ENCODE assay signal across 8 mouse cellular contexts in genomic region chr1:190170819-190171216, GRCm38 (mm10). TPM values are rescaled to one million over a fixed set of nuclear protein-coding genes. Genes with fewer than 3 reads are reported as not detected.
DNase-seq lines count a peak whose midpoint lies in the region; ATAC-seq and TF ChIP-seq lines count a peak whose summit lies in the region.

No protein-coding gene starts in this region.

- H3K36me3 ChIP-seq in kidney, embryonic 15.5 days, result no peaks in the 10 kb centered on the region
- H3K36me3 ChIP-seq in embryonic facial prominence, embryonic 14.5 days (ENCODE audit: control insufficient read depth, insufficient read depth, low read length), result no peaks in the 10 kb centered on the region
- no peaks in the 10 kb centered on the region for H3K36me3 ChIP-seq in intestine, embryonic 14.5 days (ENCODE audit: control insufficient read depth, insufficient read depth, low read length)
- H3K36me3 ChIP-seq in myocyte (ENCODE audit: control insufficient read depth, insufficient read depth), result no peaks in the 10 kb centered on the region

- H3K9me3 ChIP-seq in kidney, embryonic 15.5 days (replicated peaks), result no peaks in the 10 kb centered on the region
- H3K9me3 ChIP-seq in embryonic facial prominence, embryonic 14.5 days (ENCODE audit: control insufficient read depth, low read length), result no peaks in the 10 kb centered on the region
- no peaks in the 10 kb centered on the region for H3K9me3 ChIP-seq in intestine, embryonic 14.5 days (ENCODE audit: control insufficient read depth, low read length)

- peaks cover 61% of the 10 kb centered on the region for H3K4me1 ChIP-seq in kidney, embryonic 15.5 days
- peaks cover 20% of the 10 kb centered on the region for H3K4me1 ChIP-seq in embryonic facial prominence, embryonic 14.5 days (ENCODE audit: control insufficient read depth, insufficient read depth, low read length)
- peaks cover 25% of the 10 kb centered on the region for H3K4me1 ChIP-seq in intestine, embryonic 14.5 days (replicated peaks; ENCODE audit: control insufficient read depth, insufficient read depth, low read length)

- ATAC-seq in kidney, embryonic 15.5 days (replicated peaks; ENCODE audit: low FRiP score), result peak; percentile 27; the same call in 1 of the 2 replicates
- ATAC-seq in embryonic facial prominence, embryonic 14.5 days (ENCODE audit: low read depth), result peak; percentile 42
- peak; percentile 36; the same call in 1 of the 2 replicates for ATAC-seq in intestine, embryonic 14.5 days (replicated peaks; ENCODE audit: low FRiP score, low TSS enrichment, low read depth)

- no peak for DNase-seq in kidney, adult 8-10 months
- DNase-seq in embryonic facial prominence, embryonic 14.5 days (ENCODE audit: low spot score), result peak; percentile 16
- no peak for DNase-seq in intestine, embryonic 14.5 days (ENCODE audit: low spot score)
- no peak for DNase-seq in Muller cell, postnatal 12 days (ENCODE audit: inconsistent ontology term)
- no peak for DNase-seq in frontal cortex, postnatal 10 days (ENCODE audit: low spot score in 2 of 2)
- DNase-seq in adrenal gland, adult 18-20 months (ENCODE audit: low spot score in 2 of 2), result no peak

- no peak overlapping the region for H3K27ac ChIP-seq in kidney, embryonic 15.5 days
- H3K27ac ChIP-seq in embryonic facial prominence, embryonic 14.5 days (replicated peaks; ENCODE audit: low read depth, low read length), result 0 out of 2 replicates have a peak overlapping the region, but pooled peaks have one; percentile 24
- no peak overlapping the region for H3K27ac ChIP-seq in intestine, embryonic 14.5 days (ENCODE audit: low read depth)

- under 1% methylated on average over 24 of the region's 24 CpGs for WGBS in kidney, embryonic 15.5 days
- 0% methylated on average over 11 of the region's 24 CpGs for WGBS in embryonic facial prominence, embryonic 14.5 days
- WGBS in intestine, embryonic 14.5 days, result under 1% methylated on average over 24 of the region's 24 CpGs

- peak overlapping the region; percentile 65 for H3K4me3 ChIP-seq in kidney, embryonic 15.5 days (replicated peaks)
- peak overlapping the region; percentile 53 for H3K4me3 ChIP-seq in embryonic facial prominence, embryonic 14.5 days (ENCODE audit: low read depth, low read length)
- H3K4me3 ChIP-seq in intestine, embryonic 14.5 days (ENCODE audit: low read depth, low read length), result peak overlapping the region; percentile 65
- H3K4me3 ChIP-seq in myocyte, result peak overlapping the region; percentile 5

- H3K4me2 ChIP-seq in kidney, embryonic 15.5 days, result peak overlapping the region; percentile 92
- peak overlapping the region; percentile 79 for H3K4me2 ChIP-seq in embryonic facial prominence, embryonic 14.5 days (ENCODE audit: low read depth, low read length)
- peak overlapping the region; percentile 88 for H3K4me2 ChIP-seq in intestine, embryonic 14.5 days (ENCODE audit: low read length)
- H3K4me2 ChIP-seq in myocyte (ENCODE audit: low read depth), result peak overlapping the region; percentile 54

- H3K27me3 ChIP-seq in kidney, embryonic 15.5 days, result peaks cover 89% of the 10 kb centered on the region
- peaks cover 86% of the 10 kb centered on the region for H3K27me3 ChIP-seq in embryonic facial prominence, embryonic 14.5 days (replicated peaks; ENCODE audit: control insufficient read depth, insufficient read depth, low read length)
- H3K27me3 ChIP-seq in intestine, embryonic 14.5 days (replicated peaks; ENCODE audit: control insufficient read depth, insufficient read depth, low read length), result peaks cover 57% of the 10 kb centered on the region
- peaks cover 32% of the 10 kb centered on the region for H3K27me3 ChIP-seq in myocyte (ENCODE audit: control insufficient read depth, insufficient read depth, insufficient read length)

- no peaks in the 10 kb centered on the region for H3K79me2 ChIP-seq in myocyte (ENCODE audit: control insufficient read depth, insufficient read depth)

- no peak for TF ChIP-seq POLR2A in myocyte (IDR thresholded peaks at IDR 0.05; ENCODE audit: insufficient read length, low read depth)

- no peak overlapping the region for H3ac ChIP-seq in myocyte (ENCODE audit: control insufficient read depth, insufficient read length)

- H3K9ac ChIP-seq in kidney, embryonic 15.5 days, result peak overlapping the region; percentile 44
- peak overlapping the region; percentile 62 for H3K9ac ChIP-seq in embryonic facial prominence, embryonic 14.5 days (ENCODE audit: low read depth, low read length)
- peak overlapping the region; percentile 43 for H3K9ac ChIP-seq in intestine, embryonic 14.5 days (ENCODE audit: low read length)

TF ChIP-seq in myocyte, 11 proteins besides CTCF, POLR2A, EP300 and RAD21:
- no peak for TF ChIP-seq SRF (IDR thresholded peaks at IDR 0.05; ENCODE audit: control insufficient read depth, insufficient read length, low read depth)
- TF ChIP-seq POLR2AphosphoS2 (IDR thresholded peaks at IDR 0.05; ENCODE audit: insufficient read length, low read depth), result no peak
- no peak for TF ChIP-seq MYOG (IDR thresholded peaks at IDR 0.05; ENCODE audit: control insufficient read depth in 1 of 3, insufficient read depth in 1 of 3, insufficient read length in 2 of 3, low read depth in 2 of 3)
- TF ChIP-seq TCF12 (IDR thresholded peaks at IDR 0.05; ENCODE audit: insufficient read depth, poor library complexity, severe bottlenecking), result no peak
- no peak for TF ChIP-seq TCF3 (IDR thresholded peaks at IDR 0.05; ENCODE audit: insufficient read length, low read depth)
- no peak for TF ChIP-seq CEBPB (IDR thresholded peaks at IDR 0.05; ENCODE audit: insufficient read depth, poor library complexity, severe bottlenecking)
- no peak for TF ChIP-seq MAX (IDR thresholded peaks at IDR 0.05; ENCODE audit: low read depth)
- no peak for TF ChIP-seq REST (IDR thresholded peaks at IDR 0.05; ENCODE audit: insufficient read depth, insufficient read length)
- no peak for TF ChIP-seq USF1 (IDR thresholded peaks at IDR 0.05; ENCODE audit: low read depth)
- no peak for TF ChIP-seq MYOD1 (IDR thresholded peaks at IDR 0.05; ENCODE audit: control insufficient read depth in 1 of 3, insufficient read length in 2 of 3, low read depth in 2 of 3)
- TF ChIP-seq E2F4 (IDR thresholded peaks at IDR 0.05; ENCODE audit: insufficient read depth), result no peak

RNA-seq across cellular contexts. Expression of gene Prox1, which starts 0.3 kb away (rescaled TPM):
- 1.3 and 1.8 TPM in 2 replicates for polyA plus RNA-seq in kidney, embryonic 15.5 days (2015; fragmentation: Nextera tagmentation; extraction: Ambion mirVana)
- polyA plus RNA-seq in embryonic facial prominence, embryonic 14.5 days (2014; fragmentation: Nextera tagmentation; extraction: Ambion mirVana), result 4.3 and 4.4 TPM in 2 replicates
- 1.8 and 3.7 TPM in 2 replicates for polyA plus RNA-seq in intestine, embryonic 14.5 days (2014; fragmentation: Nextera tagmentation; extraction: Ambion mirVana)
- 0.13 TPM for polyA plus RNA-seq in myocyte (2012; fragmentation: generic; extraction: Trizol)
- 10 to 100 TPM; 16.2 to 28.2 TPM for total RNA-seq in adrenal gland, adult 18-20 months (2021)

Comparison
In these comparisons a context has a peak if more than half of its experiments do, and no peak if none do; other contexts are left out.
1. H3K4me3 ChIP-seq: peak in every context shown above with its lines; median percentile 65 in kidney, embryonic 15.5 days; 65 in intestine, embryonic 14.5 days; 53 in embryonic facial prominence, embryonic 14.5 days; 5 in myocyte.